Mouse (Mus musculus) hindbrain, embryonic 12.5 days (tissue): Measurements from ENCODE around the gene Adgrg1. TPM values are rescaled to one million over a fixed set of nuclear protein-coding genes. Genes with fewer than 3 reads are reported as not detected.

Experiments
- ATAC-seq: fragments of 200-750 bp; cut with Nextera tagmentation; 2 replicates; pipeline ENCODE4 v1.8.0; 2017; ENCODE audit warnings: moderate TSS enrichment; ENCODE audit not compliant: low FRiP score
- H3K27ac ChIP-seq: fragments of 300-500 bp; sonication (generic); 2 replicates; pipeline ENCODE4 v1.5.1; 2016; ENCODE audit warnings: mild to moderate bottlenecking
- H3K27me3 ChIP-seq: fragments of 300-500 bp; sonication (generic); 2 replicates; pipeline ENCODE4 v1.6.1; 2016; ENCODE audit warnings: mild to moderate bottlenecking
- H3K36me3 ChIP-seq: fragments of 300-500 bp; sonication (generic); 2 replicates; pipeline ENCODE4 v1.6.1; 2016; ENCODE audit warnings: mild to moderate bottlenecking
- H3K4me1 ChIP-seq: fragments of 300-500 bp; sonication (generic); 2 replicates; pipeline ENCODE4 v1.6.1; 2016
- H3K4me2 ChIP-seq: fragments of 300-500 bp; sonication (generic); replicated peaks from 2 replicates; pipeline ENCODE4 v1.6.1; 2016; ENCODE audit warnings: mild to moderate bottlenecking
- H3K4me3 ChIP-seq: fragments of 300-500 bp; sonication (generic); 2 replicates; pipeline ENCODE4 v1.5.1; 2016; ENCODE audit warnings: mild to moderate bottlenecking
- H3K9ac ChIP-seq: fragments of 300-500 bp; sonication (generic); 2 replicates; pipeline ENCODE4 v1.6.1; 2016; ENCODE audit warnings: mild to moderate bottlenecking, moderate library complexity
- H3K9me3 ChIP-seq: fragments of 300-500 bp; sonication (generic); replicated peaks from 2 replicates; pipeline ENCODE4 v1.6.1; 2016; ENCODE audit warnings: mild to moderate bottlenecking
- WGBS: fragments of 180-500 bp; shearing (Covaris S2); methylation state at CpG from one replicate; pipeline ENCODE4 v1.1.7; 2016; 5-methylcytosine and 5-hydroxymethylcytosine counted together
- polyA plus RNA-seq: library from polyadenylated mRNA; unstranded; fragments of >200 nt; fragmentation: Nextera tagmentation; extraction: Ambion mirVana; gene quantifications from 2 replicates; pipeline ENCODE4 v1.2.1, GENCODE M21; 2016

Adgrg1 gene
- polyA plus RNA-seq, 1 experiment from 2014 or later, result 187 TPM

DNA sequence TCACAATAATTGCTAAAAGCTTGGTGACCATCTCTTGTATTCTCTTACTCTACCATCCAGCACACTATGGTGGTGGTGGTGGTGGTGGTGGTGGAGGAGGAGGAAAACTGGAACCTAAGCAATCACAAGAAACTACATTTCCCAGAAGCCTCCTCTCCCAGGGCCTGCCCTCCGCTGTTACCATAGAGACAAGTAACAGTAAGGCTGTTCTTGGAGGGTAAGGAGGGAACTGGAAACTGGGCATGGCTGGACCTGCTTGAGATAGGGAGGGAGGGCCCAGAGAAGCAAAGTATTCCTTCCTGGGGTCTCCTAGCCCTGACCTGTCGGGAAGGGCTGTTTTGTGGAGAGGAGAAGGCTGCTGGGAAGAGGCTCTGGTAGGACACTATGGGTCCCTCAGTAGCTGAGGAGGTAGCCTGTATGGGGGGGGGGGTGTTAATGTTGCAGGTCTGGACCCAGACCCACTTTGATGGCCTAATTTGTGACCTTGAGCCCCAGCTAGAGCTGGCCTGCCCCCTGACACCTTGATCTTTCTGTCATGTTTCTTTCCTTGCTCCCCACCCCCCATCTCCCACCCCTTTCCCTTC, 80.5 kb downstream of the Adgrg1 start, which contains the start of gene Drc7:
Drc7 (plus strand) TSS at position 177 of the 584 bp plus-strand sequence.
- ATAC-seq, result peak; percentile 80
- no peaks in the 10 kb centered on the region for H3K36me3 ChIP-seq
- H3K27ac ChIP-seq, result no peak within 1 kb of the TSS
- H3K9me3 ChIP-seq, result no peaks in the 10 kb centered on the region
- no peak within 1 kb of the TSS for H3K4me3 ChIP-seq
- no peak within 1 kb of the TSS for H3K9ac ChIP-seq
- no peaks in the 10 kb centered on the region for H3K4me1 ChIP-seq
- H3K27me3 ChIP-seq, result no peaks in the 10 kb centered on the region
- 21% methylated on average over 2 of the region's 2 CpGs for WGBS
- H3K4me2 ChIP-seq, result no peak within 1 kb of the TSS

DNA sequence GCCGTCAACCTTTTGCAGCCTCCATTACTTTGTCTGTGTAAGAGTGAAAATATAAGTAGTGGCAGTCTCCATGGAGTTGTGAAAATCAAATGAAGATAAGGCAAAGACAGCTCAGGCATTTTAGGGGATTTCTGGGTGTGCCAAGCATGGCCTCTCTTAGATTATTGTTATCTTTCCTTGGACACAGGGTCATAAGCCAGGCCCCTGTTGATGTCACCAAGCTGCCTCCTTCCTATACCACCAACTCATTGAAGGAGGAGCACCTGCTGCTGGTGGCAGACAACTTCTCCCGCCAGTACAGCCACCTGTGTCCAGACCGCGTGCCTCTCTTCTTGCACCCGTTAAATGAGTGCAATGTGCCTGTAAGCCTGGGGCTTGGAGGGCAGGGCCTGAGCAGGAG, 81.9 kb downstream of the Adgrg1 start:
- Histone ChIP-seq H3K4me1 (no peaks in the 10 kb centered on the region), H3K27ac (no peak overlapping the region), H3K36me3 (no peaks in the 10 kb centered on the region), H3K9me3 (no peaks in the 10 kb centered on the region), H3K27me3 (no peaks in the 10 kb centered on the region), H3K9ac (no peak overlapping the region), H3K4me2 (no peak overlapping the region), H3K4me3 (no peak overlapping the region)
- ATAC-seq, result no peak
- WGBS, result 92% methylated on average over 5 of the region's 5 CpGs

DNA sequence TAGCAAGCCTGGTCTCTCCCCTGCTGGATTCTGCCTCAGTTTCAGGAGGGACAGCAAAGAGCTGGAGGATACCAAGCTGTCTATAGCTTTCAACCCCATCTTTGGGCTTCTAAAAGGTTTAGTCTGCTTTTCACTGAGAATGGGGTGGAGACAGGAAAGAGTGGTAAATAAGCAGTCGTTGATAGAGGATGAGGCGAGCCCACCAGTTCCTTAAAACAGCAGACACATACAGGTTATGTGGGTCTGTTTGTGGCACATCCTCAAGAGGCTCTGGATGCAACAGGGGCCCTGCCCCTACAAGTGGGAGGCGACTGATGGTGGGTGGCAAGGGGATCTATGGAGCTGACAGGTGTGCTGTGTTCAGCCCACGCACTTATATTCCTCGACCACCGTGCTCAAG, 84.1 kb downstream of the Adgrg1 start:
- WGBS, result 91% methylated on average over 6 of the region's 6 CpGs
- no peaks in the 10 kb centered on the region for H3K27me3 ChIP-seq
- H3K9me3 ChIP-seq, result no peaks in the 10 kb centered on the region
- no peaks in the 10 kb centered on the region for H3K4me1 ChIP-seq
- no peak overlapping the region for H3K4me2 ChIP-seq
- no peak overlapping the region for H3K27ac ChIP-seq
- no peak overlapping the region for H3K9ac ChIP-seq
- ATAC-seq, result no peak
- no peaks in the 10 kb centered on the region for H3K36me3 ChIP-seq
- H3K4me3 ChIP-seq, result no peak overlapping the region

DNA sequence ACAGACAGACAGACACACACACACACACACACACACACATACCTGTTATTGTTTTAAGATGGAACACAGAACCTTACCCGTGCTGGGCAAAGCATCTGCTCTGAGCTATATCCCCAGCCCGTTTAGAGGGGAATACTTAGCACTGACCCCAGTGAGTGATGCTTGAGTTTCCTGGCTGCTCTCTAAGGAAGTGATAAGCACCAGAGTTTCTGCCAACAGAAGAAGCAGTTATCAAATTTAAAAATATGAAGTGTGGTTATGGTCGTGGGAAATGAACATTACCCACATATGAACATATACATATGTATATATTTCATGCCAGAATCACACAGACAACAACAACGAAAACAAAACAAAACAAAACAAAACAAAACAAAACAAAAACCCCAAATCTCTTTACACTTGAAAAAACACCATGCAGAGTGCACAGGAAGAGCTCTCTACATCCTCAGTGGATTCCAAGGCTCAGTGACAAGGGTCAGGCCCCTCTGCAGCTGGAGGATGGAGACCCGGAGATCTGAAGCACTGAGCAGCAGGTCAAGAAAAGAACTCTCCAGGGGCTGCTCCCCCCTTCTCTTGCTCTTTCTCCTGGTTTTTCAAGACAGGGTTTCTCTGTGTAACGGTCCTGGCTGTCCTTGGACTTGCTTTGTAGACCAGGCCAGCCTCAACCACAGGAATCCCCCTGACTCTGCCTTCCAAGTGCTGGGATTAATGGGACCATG, 85.4 kb downstream of the Adgrg1 start:
- Histone ChIP-seq H3K27me3 (no peaks in the 10 kb centered on the region), H3K4me3 (no peak overlapping the region), H3K27ac (no peak overlapping the region), H3K9ac (no peak overlapping the region), H3K36me3 (no peaks in the 10 kb centered on the region), H3K4me1 (no peaks in the 10 kb centered on the region), H3K9me3 (no peaks in the 10 kb centered on the region), H3K4me2 (no peak overlapping the region)
- 73% methylated on average over 6 of the region's 6 CpGs for WGBS
- ATAC-seq, result no peak

Other genes with a start within 250 kb of the Adgrg1 start
- not detected in 2 replicates for gene Ccl22, start 229.2 kb upstream of the Adgrg1 start, polyA plus RNA-seq
- gene Cx3cl1, start 202.7 kb upstream of the Adgrg1 start, polyA plus RNA-seq, result 10.6 and 14.2 TPM in 2 replicates
- not detected in 2 replicates for gene Ccl17, start 164.3 kb upstream of the Adgrg1 start, polyA plus RNA-seq
- 52.6 and 55.3 TPM in 2 replicates for gene Coq9, start 136.4 kb upstream of the Adgrg1 start, polyA plus RNA-seq
- gene Ciapin1, start 136.4 kb upstream of the Adgrg1 start, polyA plus RNA-seq, result 169 and 178 TPM in 2 replicates
- gene Polr2c, start 117.3 kb upstream of the Adgrg1 start, polyA plus RNA-seq, result 120 and 129 TPM in 2 replicates
- gene Dok4, start 98.4 kb upstream of the Adgrg1 start, polyA plus RNA-seq, result 28.4 and 29.9 TPM in 2 replicates
- 30.8 and 30.9 TPM in 2 replicates for gene Ccdc102a, start 56.7 kb upstream of the Adgrg1 start, polyA plus RNA-seq
- 0.12 TPM in 1 of 2 replicates, not detected in the other for gene Adgrg5, start 51.1 kb upstream of the Adgrg1 start, polyA plus RNA-seq
- gene Adgrg3, start 42.9 kb downstream of the Adgrg1 start, polyA plus RNA-seq, result 1.9 TPM in 2 replicates
- gene Drc7, start 80.4 kb downstream of the Adgrg1 start, polyA plus RNA-seq, result 1.3 and 2.3 TPM in 2 replicates
- 36.2 and 39.4 TPM in 2 replicates for gene Katnb1, start 106.4 kb downstream of the Adgrg1 start, polyA plus RNA-seq
- gene Kifc3, start 228.1 kb downstream of the Adgrg1 start, polyA plus RNA-seq, result 17.4 and 21.2 TPM in 2 replicates